Mouse (Mus musculus) hindbrain, embryonic 13.5 days (tissue): ENCODE results near the gene Col11a2. TPM values are rescaled to one million over a fixed set of nuclear protein-coding genes. Genes with fewer than 3 reads are reported as not detected.
A peak's percentile ranks its signal among the peaks of the same experiment; 100 is the strongest.

Experiments used
- ATAC-seq: fragments of 200-750 bp; cut with Nextera tagmentation; 2 replicates; pipeline ENCODE4 v1.8.0; 2017; ENCODE audit warnings: moderate TSS enrichment; ENCODE audit not compliant: low FRiP score
- H3K27ac ChIP-seq: fragments of 300-500 bp; sonication (generic); 2 replicates; pipeline ENCODE4 v1.5.1; 2015; ENCODE audit warnings: inconsistent platforms, mild to moderate bottlenecking, moderate library complexity
- H3K27me3 ChIP-seq: fragments of 300-500 bp; sonication (generic); 2 replicates; pipeline ENCODE4 v1.6.1; 2015; ENCODE audit warnings: mild to moderate bottlenecking, inconsistent platforms
- H3K36me3 ChIP-seq: fragments of 300-500 bp; sonication (generic); 2 replicates; pipeline ENCODE4 v1.6.1; 2015; ENCODE audit warnings: mild to moderate bottlenecking, inconsistent platforms
- H3K4me1 ChIP-seq: fragments of 300-500 bp; sonication (generic); replicated peaks from 2 replicates; pipeline ENCODE4 v1.6.1; 2015; ENCODE audit warnings: inconsistent platforms
- H3K4me2 ChIP-seq: fragments of 300-500 bp; sonication (generic); 2 replicates; pipeline ENCODE4 v1.6.1; 2015; ENCODE audit warnings: inconsistent platforms, mild to moderate bottlenecking, moderate library complexity
- H3K4me3 ChIP-seq: fragments of 300-500 bp; sonication (generic); 2 replicates; pipeline ENCODE4 v1.5.1; 2015; ENCODE audit warnings: mild to moderate bottlenecking, inconsistent platforms
- H3K9ac ChIP-seq: fragments of 300-500 bp; sonication (generic); 2 replicates; pipeline ENCODE4 v1.6.1; 2015; ENCODE audit warnings: mild to moderate bottlenecking, inconsistent platforms
- H3K9me3 ChIP-seq: fragments of 300-500 bp; sonication (generic); 2 replicates; pipeline ENCODE4 v1.6.1; 2016; ENCODE audit warnings: inconsistent platforms
- WGBS: fragments of 180-500 bp; shearing (Covaris S2); methylation state at CpG from one replicate; pipeline ENCODE4 v1.1.7; 2015; 5-methylcytosine and 5-hydroxymethylcytosine counted together
- polyA plus RNA-seq: library from polyadenylated mRNA; unstranded; fragments of >200 nt; fragmentation: Nextera tagmentation; extraction: Ambion mirVana; gene quantifications from 2 replicates; pipeline ENCODE4 v1.2.1, GENCODE M21; 2015

The Col11a2 gene
- polyA plus RNA-seq, 1 experiment from 2014 or later = 3.2 TPM

GRCm38 (mm10) chr17:34027656-34028223 lies 11.5 kb upstream of the Col11a2 start, which contains the start of gene H2-Ke6:
Gene H2-Ke6 (minus strand): TSS chr17:34028060.
- peak; percentile 58 for ATAC-seq
- Histone ChIP-seq H3K9ac (peak within 1 kb of the TSS; percentile 99), H3K27me3 (no peaks in the 10 kb centered on the region), H3K36me3 (peaks cover 25% of the 10 kb centered on the region), H3K27ac (peak within 1 kb of the TSS; percentile 99), H3K4me3 (peak within 1 kb of the TSS; percentile 85), H3K9me3 (no peaks in the 10 kb centered on the region), H3K4me2 (peak within 1 kb of the TSS; percentile 99), H3K4me1 (peaks cover 76% of the 10 kb centered on the region)
- WGBS = under 1% methylated on average over 49 of the region's 49 CpGs

GRCm38 (mm10) chr17:34028501-34029149 lies 10.6 kb upstream of the Col11a2 start:
- Histone ChIP-seq H3K4me1 (peaks cover 76% of the 10 kb centered on the region), H3K27me3 (no peaks in the 10 kb centered on the region), H3K4me3 (peak overlapping the region; percentile 85), H3K27ac (peak overlapping the region; percentile 99), H3K9me3 (no peaks in the 10 kb centered on the region), H3K4me2 (peak overlapping the region; percentile 99), H3K9ac (peak overlapping the region; percentile 20; the same call in 1 of the 2 replicates), H3K36me3 (peaks cover 20% of the 10 kb centered on the region)
- ATAC-seq = no peak
- 51% methylated on average over 17 of the region's 17 CpGs for WGBS

- H3K27me3 ChIP-seq = no peaks in the 10 kb centered on the region
- H3K4me1 ChIP-seq = peaks cover 77% of the 10 kb centered on the region
- no peaks in the 10 kb centered on the region for H3K9me3 ChIP-seq
- H3K4me2 ChIP-seq = peak overlapping the region; percentile 99
- H3K9ac ChIP-seq = peak overlapping the region; percentile 94; the same call in 1 of the 2 replicates
- ATAC-seq = no peak
- peaks cover 26% of the 10 kb centered on the region for H3K36me3 ChIP-seq
- 89% methylated on average over 18 of the region's 18 CpGs for WGBS
- H3K27ac ChIP-seq = peak overlapping the region; percentile 99; the same call in 1 of the 2 replicates
- H3K4me3 ChIP-seq = peak overlapping the region; percentile 85
These were observed 9.9 kb upstream of the Col11a2 start for GRCm38 (mm10) chr17:34029150-34029889.

GRCm38 (mm10) chr17:34029890-34030595 lies 9.2 kb upstream of the Col11a2 start:
- H3K4me2 ChIP-seq = peak overlapping the region; percentile 99
- no peaks in the 10 kb centered on the region for H3K9me3 ChIP-seq
- peak overlapping the region; percentile 99; the same call in 1 of the 2 replicates for H3K27ac ChIP-seq
- H3K36me3 ChIP-seq = peaks cover 32% of the 10 kb centered on the region
- no peak for ATAC-seq
- peak overlapping the region; percentile 94 for H3K9ac ChIP-seq
- peak overlapping the region; percentile 85 for H3K4me3 ChIP-seq
- 72% methylated on average over 21 of the region's 21 CpGs for WGBS
- H3K4me1 ChIP-seq = peaks cover 76% of the 10 kb centered on the region
- no peaks in the 10 kb centered on the region for H3K27me3 ChIP-seq

GRCm38 (mm10) chr17:34030861-34031326 lies 8.3 kb upstream of the Col11a2 start:
- ATAC-seq = no peak
- Histone ChIP-seq H3K4me3 (peak overlapping the region; percentile 85), H3K9ac (peak overlapping the region; percentile 94), H3K9me3 (no peaks in the 10 kb centered on the region), H3K4me2 (peak overlapping the region; percentile 99), H3K36me3 (peaks cover 41% of the 10 kb centered on the region), H3K27me3 (no peaks in the 10 kb centered on the region), H3K4me1 (peaks cover 68% of the 10 kb centered on the region), H3K27ac (peak overlapping the region; percentile 99)
- 6% methylated on average over 20 of the region's 20 CpGs for WGBS

- Histone ChIP-seq H3K4me1 (peaks cover 60% of the 10 kb centered on the region), H3K9ac (peak within 1 kb of the TSS; percentile 94), H3K4me2 (peak within 1 kb of the TSS; percentile 99), H3K9me3 (no peaks in the 10 kb centered on the region), H3K36me3 (peaks cover 48% of the 10 kb centered on the region), H3K4me3 (peak within 1 kb of the TSS; percentile 85), H3K27ac (peak within 1 kb of the TSS; percentile 99), H3K27me3 (no peaks in the 10 kb centered on the region)
- ATAC-seq = peak; percentile 83
- WGBS = under 1% methylated on average over 75 of the region's 88 CpGs
These were observed 7.6 kb upstream of the Col11a2 start, which contains the start of the genes Slc39a7 and Rxrb for GRCm38 (mm10) chr17:34031465-34032173. Gene Slc39a7 (minus strand): TSS chr17:34031682. Gene Rxrb (plus strand): TSS chr17:34031812.

GRCm38 (mm10) chr17:34032174-34032632 lies 7.0 kb upstream of the Col11a2 start:
- Histone ChIP-seq H3K4me1 (peaks cover 55% of the 10 kb centered on the region), H3K27me3 (no peaks in the 10 kb centered on the region), H3K9me3 (no peaks in the 10 kb centered on the region), H3K36me3 (peaks cover 54% of the 10 kb centered on the region), H3K4me2 (peak overlapping the region; percentile 99), H3K9ac (peak overlapping the region; percentile 94), H3K4me3 (peak overlapping the region; percentile 85), H3K27ac (peak overlapping the region; percentile 99)
- no peak for ATAC-seq
- WGBS = under 1% methylated on average over 46 of the region's 48 CpGs

GRCm38 (mm10) chr17:34032806-34033205 lies 6.4 kb upstream of the Col11a2 start:
- H3K4me2 ChIP-seq = peak overlapping the region; percentile 99
- H3K4me3 ChIP-seq = peak overlapping the region; percentile 85
- peak overlapping the region; percentile 99; the same call in 1 of the 2 replicates for H3K27ac ChIP-seq
- H3K27me3 ChIP-seq = peaks cover 5% of the 10 kb centered on the region; the same call in 1 of the 2 replicates
- WGBS = 66% methylated on average over 9 of the region's 9 CpGs
- no peaks in the 10 kb centered on the region for H3K9me3 ChIP-seq
- peaks cover 52% of the 10 kb centered on the region for H3K4me1 ChIP-seq
- H3K9ac ChIP-seq = peak overlapping the region; percentile 94
- H3K36me3 ChIP-seq = peaks cover 60% of the 10 kb centered on the region
- no peak for ATAC-seq

- no peak overlapping the region; the same call in 1 of the 2 replicates for H3K27ac ChIP-seq
- peak overlapping the region; percentile 99 for H3K4me2 ChIP-seq
- no peak for ATAC-seq
- H3K9me3 ChIP-seq = no peaks in the 10 kb centered on the region
- H3K4me3 ChIP-seq = no peak overlapping the region
- peaks cover 62% of the 10 kb centered on the region for H3K36me3 ChIP-seq
- H3K4me1 ChIP-seq = peaks cover 52% of the 10 kb centered on the region
- H3K9ac ChIP-seq = peak overlapping the region; percentile 94; the same call in 1 of the 2 replicates
- peaks cover 8% of the 10 kb centered on the region; the same call in 1 of the 2 replicates for H3K27me3 ChIP-seq
- WGBS = 89% methylated on average over 9 of the region's 9 CpGs
These were observed 5.8 kb upstream of the Col11a2 start for GRCm38 (mm10) chr17:34033441-34033840.

- Histone ChIP-seq H3K27ac (no peak overlapping the region), H3K27me3 (peaks cover 8% of the 10 kb centered on the region; the same call in 1 of the 2 replicates), H3K4me3 (no peak overlapping the region), H3K4me2 (no peak overlapping the region), H3K9me3 (no peaks in the 10 kb centered on the region), H3K4me1 (peaks cover 52% of the 10 kb centered on the region), H3K9ac (no peak overlapping the region), H3K36me3 (peaks cover 55% of the 10 kb centered on the region)
- no peak for ATAC-seq
- WGBS = 74% methylated on average over 10 of the region's 10 CpGs
These were observed 5.2 kb upstream of the Col11a2 start for GRCm38 (mm10) chr17:34034064-34034463.

- H3K4me3 ChIP-seq = no peak overlapping the region
- no peak overlapping the region for H3K27ac ChIP-seq
- no peaks in the 10 kb centered on the region for H3K9me3 ChIP-seq
- WGBS = 87% methylated on average over 9 of the region's 9 CpGs
- no peak for ATAC-seq
- H3K9ac ChIP-seq = no peak overlapping the region
- H3K36me3 ChIP-seq = peaks cover 43% of the 10 kb centered on the region
- no peak overlapping the region for H3K4me2 ChIP-seq
- peaks cover 50% of the 10 kb centered on the region for H3K4me1 ChIP-seq
- peaks cover 8% of the 10 kb centered on the region; the same call in 1 of the 2 replicates for H3K27me3 ChIP-seq
These were observed 3.7 kb upstream of the Col11a2 start for GRCm38 (mm10) chr17:34035517-34035916.
